Mouse (Mus musculus) Muller cell, postnatal 12 days (primary cell): ENCODE measurements around the gene Gm4969.
"Not testable (repeated sequence)": the region's sequence is repeated elsewhere in the genome, so short reads cannot be mapped to it uniquely, and the experiment has no call there.

Experiments
- DNase-seq: peaks from one replicate; pipeline ENCODE4 v3.0.0-alpha.2; 2015; ENCODE audit errors: inconsistent ontology term

The Gm4969 gene

DNA sequence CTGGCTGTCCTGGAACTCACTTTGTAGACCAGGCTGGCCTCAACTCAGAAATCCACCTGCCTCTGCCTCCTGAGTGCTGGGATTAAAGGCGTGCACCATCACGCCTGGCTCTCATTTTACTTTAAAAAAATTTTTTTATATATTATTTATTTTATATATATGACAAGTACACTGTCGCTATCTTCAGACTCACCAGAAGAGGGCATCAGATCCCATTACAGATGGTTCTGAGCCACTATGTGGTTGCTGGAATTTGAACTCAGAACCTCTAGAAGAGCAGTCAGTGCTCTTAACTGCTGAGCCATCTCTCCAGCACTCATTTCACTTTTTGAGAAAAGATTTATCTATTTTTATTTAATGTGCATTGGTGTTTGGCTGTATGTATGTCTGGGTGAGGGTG, 47.1 kb downstream of the Gm4969 start:
- not testable (repeated sequence) for DNase-seq

DNA sequence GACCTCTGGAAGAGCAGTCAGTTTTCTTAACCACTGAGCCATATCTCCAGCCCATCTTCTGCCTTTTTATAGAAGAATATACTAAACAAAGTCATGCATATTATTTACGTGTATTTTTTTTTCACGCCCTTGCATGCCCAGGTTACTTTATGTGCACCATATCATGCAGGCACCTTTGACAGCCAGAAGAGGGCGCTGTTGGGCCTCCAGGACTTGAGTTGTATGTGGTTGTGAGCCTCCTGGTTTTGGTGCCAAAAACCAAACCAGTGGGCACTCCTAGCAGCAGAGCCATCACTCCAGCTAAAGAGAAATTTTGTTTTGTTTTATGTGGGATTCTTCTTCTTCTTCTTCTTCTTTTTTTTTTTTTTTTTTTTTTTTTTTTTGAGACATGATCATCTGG, 48.7 kb downstream of the Gm4969 start:
- no peak for DNase-seq

DNA sequence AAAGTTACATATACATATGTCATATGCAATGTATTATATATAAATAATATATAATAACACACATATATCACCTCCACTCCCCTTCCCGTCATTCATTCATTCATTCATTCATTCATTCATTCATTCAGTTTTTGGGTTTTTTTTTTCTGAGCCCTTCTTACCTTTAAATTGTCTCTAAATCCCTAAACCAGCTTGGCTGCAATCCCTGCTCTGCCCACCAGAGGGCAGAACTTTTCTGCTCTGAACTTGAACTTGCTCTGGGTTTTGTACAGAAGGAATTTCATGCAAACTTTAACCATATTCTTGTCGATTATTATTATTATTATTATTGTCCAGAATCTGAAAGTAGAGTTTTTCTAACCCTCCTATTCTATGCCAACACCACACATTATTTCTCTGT, 49.5 kb downstream of the Gm4969 start:
- peak; percentile 45 for DNase-seq

DNA sequence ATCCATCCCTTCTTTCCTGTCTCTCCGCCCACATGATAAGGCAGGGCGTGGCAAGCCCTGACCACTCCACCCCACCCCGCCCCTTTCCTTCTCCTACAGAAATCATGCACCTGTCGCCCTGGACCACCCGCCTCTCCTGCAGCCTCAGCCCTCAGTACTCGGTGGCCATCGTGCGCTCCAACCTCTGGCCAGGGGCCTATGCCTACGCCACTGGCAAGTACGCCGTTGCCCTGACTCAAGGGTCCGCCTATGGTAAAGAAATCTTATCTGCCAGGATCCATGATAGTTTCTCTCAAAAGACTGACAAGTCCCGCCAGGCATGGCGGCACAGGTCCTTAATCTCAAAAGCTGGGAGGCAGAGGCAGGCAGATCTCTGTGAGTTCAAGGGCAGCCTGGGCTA, 50.2 kb downstream of the Gm4969 start:
- DNase-seq = no peak

DNA sequence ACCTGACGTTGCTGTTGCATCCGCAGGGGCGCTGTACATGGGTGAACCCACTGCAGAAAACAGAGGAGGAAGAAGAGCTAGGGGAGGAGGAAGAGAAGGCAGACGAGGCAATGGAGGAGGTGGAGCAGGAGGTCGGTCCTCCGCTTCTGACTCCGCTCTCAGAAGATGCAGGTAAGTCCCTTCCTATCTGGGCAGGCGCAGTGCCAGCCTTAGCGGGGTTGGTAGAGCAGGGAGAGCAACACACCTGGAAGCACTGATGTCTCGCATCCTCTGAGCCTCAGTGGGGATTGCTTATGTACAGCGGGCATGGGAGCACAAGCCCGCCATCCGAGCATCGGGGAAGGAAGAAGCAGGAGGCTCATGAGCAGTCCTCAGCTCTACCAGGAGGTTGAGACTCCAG, 51.1 kb downstream of the Gm4969 start:
- DNase-seq = no peak

DNA sequence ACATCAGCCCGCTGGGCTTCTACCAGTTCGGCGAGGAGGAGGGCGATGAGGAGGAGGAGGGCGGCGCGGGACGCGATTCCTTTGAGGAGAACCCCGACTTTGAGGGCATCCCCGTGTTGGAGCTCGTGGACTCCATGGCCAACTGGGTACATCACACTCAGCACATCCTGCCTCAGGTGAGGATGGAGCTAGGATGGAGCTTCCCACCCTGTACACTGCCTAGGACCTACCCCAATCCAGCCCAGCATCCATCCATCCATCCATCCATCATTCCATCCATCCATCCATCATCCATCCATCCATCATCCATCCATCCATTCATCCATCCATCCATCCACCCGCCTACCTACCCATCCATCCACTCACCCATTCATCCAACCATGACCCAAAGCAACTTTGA, 52.3 kb downstream of the Gm4969 start:
- no peak for DNase-seq

DNA sequence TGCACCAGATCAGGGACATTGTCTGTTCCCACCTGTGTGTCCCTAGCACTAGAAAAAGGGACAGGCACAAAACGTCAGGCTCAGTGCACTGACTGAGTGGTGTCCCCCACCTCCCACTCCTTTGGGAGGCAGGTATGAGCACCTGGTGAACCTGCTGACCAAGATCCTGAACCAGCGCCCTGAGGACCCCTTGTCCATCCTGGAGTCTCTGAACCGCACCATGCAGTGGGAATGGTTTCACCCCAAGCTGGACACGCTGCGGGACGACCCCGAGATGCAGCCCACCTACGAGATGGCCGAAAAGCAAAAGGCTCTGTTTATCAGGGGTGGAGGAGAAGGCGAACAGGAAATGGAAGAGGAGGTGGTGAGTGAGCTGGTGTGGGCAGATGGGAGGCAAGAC, 60.8 kb downstream of the Gm4969 start:
- no peak for DNase-seq

DNA sequence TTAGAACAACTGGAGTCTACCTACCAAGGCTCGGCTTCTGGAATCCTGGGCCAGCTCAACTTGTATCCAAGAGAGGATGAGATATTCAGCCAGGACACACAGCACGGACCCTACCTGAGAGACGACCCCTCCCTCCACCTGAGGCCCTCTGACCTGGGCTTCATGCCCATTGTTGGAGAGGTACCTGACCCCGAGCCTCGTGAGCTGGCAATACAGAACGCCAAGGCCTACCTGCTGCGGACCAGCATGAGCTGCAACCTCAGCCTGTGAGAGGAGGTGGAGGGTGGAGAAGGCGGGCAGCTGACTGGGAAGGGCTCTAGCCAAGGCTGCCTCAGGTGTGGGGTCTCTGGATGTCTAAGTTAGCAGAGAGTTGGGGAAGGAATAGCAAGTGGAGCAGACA, 63.1 kb downstream of the Gm4969 start:
- DNase-seq = no peak

DNA sequence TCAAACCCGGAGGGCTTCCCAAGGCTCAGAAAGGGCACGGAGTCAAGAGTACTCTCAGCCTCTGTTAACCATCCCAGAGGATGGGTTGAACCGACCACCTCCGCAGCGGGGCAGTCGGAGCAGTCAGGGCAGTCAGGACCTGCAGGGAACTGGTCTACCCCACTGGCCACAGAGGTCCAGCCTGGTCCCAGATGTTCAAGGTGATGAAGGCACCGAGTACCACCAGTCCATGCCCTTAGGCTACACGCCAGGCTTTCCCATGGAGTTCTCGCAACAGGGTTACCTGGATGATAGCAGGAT, 63.4 kb downstream of the Gm4969 start:
- DNase-seq = no peak

DNA sequence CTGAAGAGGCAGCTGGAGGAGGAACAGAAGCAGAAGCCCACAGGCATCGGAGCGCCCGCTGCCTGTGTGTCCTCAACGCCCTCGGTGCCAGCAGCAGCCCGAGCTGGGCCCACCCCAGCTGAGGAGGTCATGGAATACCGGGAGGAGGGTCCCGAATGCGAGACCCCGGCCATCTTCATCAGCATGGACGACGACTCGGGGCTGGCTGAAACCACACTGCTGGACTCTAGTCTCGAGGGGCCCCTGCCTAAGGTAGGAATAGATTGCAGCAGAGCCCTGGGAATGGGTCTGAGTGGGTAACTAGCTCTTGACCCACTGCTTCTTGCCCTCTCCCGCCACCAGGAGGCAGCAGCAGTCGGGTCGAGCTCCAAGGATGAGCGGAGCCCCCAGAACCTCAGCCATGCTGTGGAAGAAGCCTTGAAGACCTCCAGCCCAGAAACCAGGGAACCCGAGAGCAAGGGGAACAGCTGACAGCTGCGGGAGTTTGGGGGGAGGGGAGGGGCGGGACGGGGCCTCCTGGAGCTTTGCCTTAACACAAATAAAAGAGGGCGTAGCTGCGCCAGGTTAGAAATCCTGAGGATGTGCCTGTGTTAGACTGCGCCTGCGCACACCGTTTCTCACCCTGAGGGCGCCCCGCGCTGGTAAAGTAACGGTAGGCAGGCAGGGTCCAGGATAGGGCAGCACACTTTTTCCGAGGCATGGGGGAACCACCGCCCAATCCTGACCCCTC, 64.0 kb downstream of the Gm4969 start, which contains the start of gene Rsph6a:
Rsph6a (plus strand) TSS at position 644 of the 730 bp plus-strand sequence.
- DNase-seq = no peak

DNA sequence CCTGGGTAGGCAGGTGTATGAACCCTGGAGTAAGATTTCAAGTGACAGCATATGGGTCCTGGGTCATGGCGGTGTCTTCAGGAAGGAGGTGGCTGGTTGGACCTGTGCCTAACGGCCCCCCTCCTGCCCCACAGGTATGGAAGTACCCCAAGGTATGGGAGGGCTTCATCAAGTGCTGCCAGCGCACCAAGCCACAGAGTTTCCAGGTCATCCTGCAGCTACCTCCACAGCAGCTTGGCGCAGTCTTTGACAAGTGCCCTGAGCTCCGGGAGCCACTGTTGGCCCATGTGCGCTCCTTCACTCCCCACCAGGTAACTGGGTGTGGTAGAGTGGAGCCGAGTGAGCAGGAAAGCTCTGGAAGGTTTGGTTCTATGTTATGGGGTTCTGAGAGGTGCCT, 65.0 kb downstream of the Gm4969 start:
- no peak for DNase-seq

DNA sequence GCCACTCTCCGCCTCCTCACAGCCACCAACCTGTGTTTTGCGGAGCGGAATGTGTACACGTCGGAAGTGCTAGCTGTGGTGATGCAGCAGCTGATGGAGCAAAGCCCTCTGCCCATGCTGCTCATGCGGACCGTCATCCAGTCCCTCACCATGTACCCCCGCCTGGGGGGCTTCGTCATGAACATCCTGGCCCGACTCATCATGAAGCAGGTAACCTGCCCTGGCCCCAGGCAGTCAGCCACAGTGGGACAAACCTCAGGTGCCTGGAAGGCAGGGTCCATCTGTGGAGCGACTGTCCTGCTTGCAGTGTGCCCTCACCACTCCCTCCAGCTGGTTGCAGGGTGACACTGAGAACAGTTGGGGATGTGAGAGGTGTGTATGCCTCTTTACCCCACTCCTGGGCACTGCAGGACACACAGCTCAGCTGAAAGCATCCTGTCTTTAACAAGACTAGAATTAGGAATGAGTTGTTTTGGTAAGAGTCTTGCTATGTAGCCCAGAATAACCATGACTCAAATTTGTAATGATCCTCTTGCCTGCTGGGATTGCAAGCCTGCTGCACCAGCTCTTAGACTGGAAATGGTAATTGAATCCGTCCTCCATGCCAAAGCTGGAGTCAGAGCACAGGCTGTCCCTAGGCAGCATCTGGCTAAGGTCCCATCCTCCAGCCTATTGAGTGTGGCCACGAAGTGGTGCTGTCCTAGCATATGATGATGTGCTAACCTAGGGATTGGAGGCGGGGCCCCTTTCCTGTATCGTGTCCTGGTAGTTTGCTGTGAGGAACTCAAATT, 65.6 kb downstream of the Gm4969 start:
- no peak for DNase-seq

DNA sequence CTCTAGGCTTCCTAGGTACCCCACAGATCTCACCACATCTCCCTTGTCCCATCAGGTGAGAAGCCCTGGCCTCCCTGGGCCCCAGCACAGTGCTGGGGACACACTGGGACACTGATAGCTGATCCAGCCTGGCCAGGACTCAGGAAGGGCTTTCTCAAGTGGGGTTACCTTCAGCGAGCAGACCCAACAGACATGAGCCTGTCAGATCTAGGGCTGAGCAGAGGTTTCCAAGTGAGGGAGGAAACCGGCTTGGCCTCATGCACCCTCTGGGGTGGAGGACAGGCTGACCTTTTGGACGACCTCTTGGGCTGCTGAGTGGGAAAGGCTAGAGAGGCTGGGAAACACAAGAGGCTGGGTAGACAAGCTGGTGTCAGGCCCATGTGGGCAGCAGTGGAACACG, 67.0 kb downstream of the Gm4969 start:
- no peak for DNase-seq

DNA sequence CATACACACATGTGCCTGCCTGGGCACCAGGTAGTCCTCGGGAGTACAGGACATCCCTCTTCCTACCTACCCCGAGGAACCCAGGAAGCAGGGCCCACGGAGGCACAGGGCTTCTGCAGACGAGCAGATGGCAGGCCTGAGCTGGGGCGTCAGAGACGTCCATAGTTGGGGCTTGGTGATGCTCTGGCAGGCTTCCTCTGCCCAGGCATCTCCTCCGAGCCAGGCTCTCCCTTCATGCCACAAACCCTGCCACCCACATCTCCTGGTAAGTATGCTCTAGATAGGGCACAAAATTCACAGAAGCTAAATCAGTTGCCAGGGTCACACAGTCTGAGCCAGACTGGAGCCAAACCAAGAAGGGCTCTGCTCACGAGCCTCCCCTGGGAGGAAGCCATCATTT, 68.0 kb downstream of the Gm4969 start:
- DNase-seq = no peak

DNA sequence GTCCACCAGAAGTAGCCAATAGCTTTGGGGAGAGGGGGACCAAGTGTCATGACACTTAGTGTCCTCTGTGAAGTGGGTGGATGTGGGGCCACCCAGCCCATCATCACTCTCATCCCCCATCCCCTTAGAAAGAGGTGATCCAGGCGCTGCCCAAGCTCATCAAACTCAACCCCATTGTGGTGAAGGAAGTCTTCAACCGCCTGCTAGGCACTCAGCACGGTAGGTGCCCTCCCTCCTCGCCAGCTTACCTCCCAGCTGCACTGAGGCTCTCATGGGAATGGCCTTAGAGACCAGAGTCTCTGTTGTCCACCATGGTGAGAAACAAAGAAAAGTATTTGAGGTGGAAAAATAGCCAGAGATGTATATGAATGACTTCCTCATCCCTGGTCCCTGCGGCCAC, 68.9 kb downstream of the Gm4969 start:
- DNase-seq = no peak
